Mouse (Mus musculus): ENCODE measurements around the gene Pacsin1.

DNA sequence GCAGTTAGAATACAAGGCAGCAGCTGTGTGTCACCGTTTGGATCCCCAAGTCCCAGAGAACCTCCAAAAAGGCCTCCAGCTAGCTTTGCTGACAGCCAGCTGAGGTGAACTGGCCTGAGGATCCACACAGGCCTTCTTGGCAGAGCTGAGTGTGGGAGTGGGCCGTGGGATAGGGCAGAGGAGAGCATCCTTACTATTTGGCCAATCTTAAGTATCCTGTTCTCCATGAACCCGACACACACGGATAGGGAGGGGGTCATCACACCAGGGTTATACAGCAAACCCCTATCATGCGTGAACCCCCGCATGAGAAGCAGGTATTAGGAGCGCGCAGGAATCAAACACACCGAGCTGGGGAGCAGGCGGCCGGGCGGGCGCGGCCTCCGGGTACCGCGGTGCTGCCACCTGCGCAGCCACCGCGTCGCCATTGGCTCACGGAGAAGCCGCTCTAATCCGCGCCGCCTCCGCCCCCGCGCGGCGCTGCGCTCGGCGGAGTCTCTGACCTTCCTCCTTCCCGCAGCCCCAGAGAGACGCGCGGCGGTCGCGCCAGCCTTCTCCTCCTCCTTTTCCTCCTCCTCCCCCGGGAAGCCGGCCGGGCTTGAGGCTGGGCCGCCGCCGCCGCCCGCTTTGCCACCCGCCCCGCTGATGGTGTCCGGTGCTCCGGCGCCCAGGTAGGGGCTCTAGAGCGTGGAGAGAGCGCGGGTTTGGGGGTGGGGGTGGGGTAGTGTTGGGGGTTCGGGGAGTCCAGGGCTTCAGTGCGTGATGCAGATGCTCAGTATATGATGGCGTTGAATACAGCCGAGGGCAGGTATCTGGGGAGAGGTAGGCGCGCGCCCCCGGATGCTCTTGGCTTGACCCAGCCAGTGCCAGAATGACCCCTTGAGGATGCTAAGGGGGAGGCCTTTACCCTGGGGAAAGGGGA is at the start of gene Pacsin1:
- no peak for TF ChIP-seq CTCF (IDR thresholded peaks at IDR 0.05; ENCODE audit: control insufficient read depth, insufficient read depth, insufficient read length)
- TF ChIP-seq USF1 (IDR thresholded peaks at IDR 0.05; ENCODE audit: low read depth): no peak
- no peak for TF ChIP-seq FOSL1 (IDR thresholded peaks at IDR 0.05; ENCODE audit: insufficient read depth, low read length, poor library complexity, severe bottlenecking)
- TF ChIP-seq MYOD1 (IDR thresholded peaks at IDR 0.05; ENCODE audit: control insufficient read depth, insufficient read length, low read depth): no peak
- no peak for TF ChIP-seq MAX (IDR thresholded peaks at IDR 0.05)
- TF ChIP-seq CEBPB (IDR thresholded peaks at IDR 0.05; ENCODE audit: low read depth): no peak
- no peak for TF ChIP-seq MYOG (IDR thresholded peaks at IDR 0.05; ENCODE audit: control insufficient read depth, extremely low read depth, insufficient read length)
